Mouse (Mus musculus) mesoderm, embryonic 11.5 days (tissue): ENCODE measurements around the gene Rnf8.

ENCODE experiments used
- DNase-seq: peaks from one replicate; pipeline ENCODE4 v3.0.0-alpha.2; 2012; ENCODE audit warnings: low read depth, low spot score

Gene Rnf8

GRCm38 (mm10) chr17:29680174-29680573 lies 65.6 kb downstream of the Rnf8 start:
- DNase-seq, result no peak

- no peak for DNase-seq
These were observed 66.3 kb downstream of the Rnf8 start for GRCm38 (mm10) chr17:29680921-29681320.

- no peak for DNase-seq
These were observed 67.1 kb downstream of the Rnf8 start for GRCm38 (mm10) chr17:29681669-29682068.

- no peak for DNase-seq
These were observed 67.7 kb downstream of the Rnf8 start for GRCm38 (mm10) chr17:29682261-29682660.

GRCm38 (mm10) chr17:29683127-29683526 lies 68.5 kb downstream of the Rnf8 start:
- DNase-seq, result no peak

GRCm38 (mm10) chr17:29684275-29684674 lies 69.7 kb downstream of the Rnf8 start:
- DNase-seq, result no peak

GRCm38 (mm10) chr17:29686771-29687170 lies 72.2 kb downstream of the Rnf8 start:
- DNase-seq, result no peak

- DNase-seq, result no peak
These were observed 72.8 kb downstream of the Rnf8 start for GRCm38 (mm10) chr17:29687373-29687772.

GRCm38 (mm10) chr17:29688610-29689009 lies 74.0 kb downstream of the Rnf8 start:
- DNase-seq, result no peak

GRCm38 (mm10) chr17:29690257-29690656 lies 75.7 kb downstream of the Rnf8 start:
- DNase-seq, result no peak

- DNase-seq, result no peak
These were observed 78.2 kb downstream of the Rnf8 start for GRCm38 (mm10) chr17:29692827-29693226.

- no peak for DNase-seq
These were observed 79.0 kb downstream of the Rnf8 start for GRCm38 (mm10) chr17:29693571-29693970.

- DNase-seq, result no peak
These were observed 79.9 kb downstream of the Rnf8 start for GRCm38 (mm10) chr17:29694516-29694915.
